Mouse (Mus musculus) hindlimb bud, embryonic 11.5 days (tissue): ENCODE data around the gene Itgae.

ENCODE experiments used
- DNase-seq: peaks from one replicate; pipeline ENCODE4 v3.0.0-alpha.2; 2012; ENCODE audit warnings: low read depth, low spot score; ENCODE audit errors: extremely low spot score

The Itgae gene

GRCm38 (mm10) chr11:73146026-73146974, 55.9 kb downstream of the Itgae start:
- DNase-seq, result no peak

- no peak for DNase-seq
Measured at GRCm38 (mm10) chr11:73146975-73147365, 56.6 kb downstream of the Itgae start.

GRCm38 (mm10) chr11:73148209-73148608, 57.8 kb downstream of the Itgae start:
- no peak for DNase-seq

GRCm38 (mm10) chr11:73155071-73155470, 64.7 kb downstream of the Itgae start:
- no peak for DNase-seq

GRCm38 (mm10) chr11:73159957-73160810, 69.8 kb downstream of the Itgae start, which contains the start of gene P2rx5:
Gene P2rx5 (plus strand): TSS chr11:73160421.
- DNase-seq, result no peak

GRCm38 (mm10) chr11:73160811-73161200, 70.4 kb downstream of the Itgae start:
- no peak for DNase-seq

GRCm38 (mm10) chr11:73161616-73162015, 71.2 kb downstream of the Itgae start:
- DNase-seq, result no peak

- DNase-seq, result no peak
Measured at GRCm38 (mm10) chr11:73162284-73162683, 71.9 kb downstream of the Itgae start.

GRCm38 (mm10) chr11:73168071-73168470, 77.7 kb downstream of the Itgae start:
- DNase-seq, result no peak

- no peak for DNase-seq
Measured at GRCm38 (mm10) chr11:73168576-73168975, 78.2 kb downstream of the Itgae start.

- no peak for DNase-seq
Measured at GRCm38 (mm10) chr11:73169231-73169630, 78.8 kb downstream of the Itgae start.

GRCm38 (mm10) chr11:73172186-73172585, 81.8 kb downstream of the Itgae start:
- DNase-seq, result no peak

GRCm38 (mm10) chr11:73175612-73176011, 85.2 kb downstream of the Itgae start:
- no peak for DNase-seq

GRCm38 (mm10) chr11:73176186-73176585, 85.8 kb downstream of the Itgae start:
- DNase-seq, result no peak

GRCm38 (mm10) chr11:73176608-73177508, 86.5 kb downstream of the Itgae start, which contains the start of the genes Emc6 and Tax1bp3:
Gene Emc6 (minus strand): TSS chr11:73177037.
Gene Tax1bp3 (plus strand): TSS chr11:73177083.
- peak; percentile 92 for DNase-seq

- no peak for DNase-seq
Measured at GRCm38 (mm10) chr11:73177509-73177875, 87.1 kb downstream of the Itgae start.

GRCm38 (mm10) chr11:73177895-73178294, 87.5 kb downstream of the Itgae start:
- DNase-seq, result no peak

GRCm38 (mm10) chr11:73185872-73186615, 95.7 kb downstream of the Itgae start:
- DNase-seq, result no peak

GRCm38 (mm10) chr11:73187231-73187630, 96.8 kb downstream of the Itgae start:
- DNase-seq, result no peak

GRCm38 (mm10) chr11:73193047-73193446, 102.7 kb downstream of the Itgae start:
- DNase-seq, result no peak
